Mouse (Mus musculus) cerebellum, adult 2 months (tissue): ENCODE data around the gene Prr36.

ENCODE experiments used
- CTCF ChIP-seq: fragments of 200-500 bp; IDR thresholded peaks from 2 replicates; pipeline ENCODE4 v1.5.1; 2011; ENCODE audit warnings: low read depth, mild to moderate bottlenecking, control low read depth, low read length, moderate library complexity, borderline replicate concordance; ENCODE audit not compliant: insufficient read depth
- POLR2A ChIP-seq: fragments of 200-500 bp; IDR thresholded peaks from 2 replicates; pipeline ENCODE4 v1.6.1; 2011; ENCODE audit warnings: low read length, control low read depth, borderline replicate concordance; ENCODE audit not compliant: insufficient read depth

DNA sequence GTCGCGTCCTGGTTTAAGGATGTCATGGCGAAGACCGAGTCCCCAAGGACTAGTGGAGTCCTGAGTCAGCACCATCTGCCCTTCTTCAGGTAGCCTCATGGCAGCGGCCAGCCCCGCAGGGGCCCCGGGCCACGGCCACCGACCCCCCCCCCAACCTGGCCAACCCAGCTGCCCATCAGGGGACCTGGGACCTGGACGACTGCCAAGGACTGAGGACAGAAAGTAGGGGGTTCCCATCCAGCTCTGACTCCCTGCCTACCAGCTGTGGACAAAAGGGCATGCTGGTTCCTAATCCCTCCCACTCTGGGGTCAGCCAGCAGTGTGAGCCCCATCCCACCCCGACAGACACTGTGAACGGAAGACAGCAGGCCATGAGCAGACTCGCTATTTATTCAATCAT is 28.5 kb upstream of the Prr36 start:
- TF ChIP-seq CTCF, result no peak
- no peak for TF ChIP-seq POLR2A
